Mouse (Mus musculus): ENCODE measurements around the gene Pum3.

DNA sequence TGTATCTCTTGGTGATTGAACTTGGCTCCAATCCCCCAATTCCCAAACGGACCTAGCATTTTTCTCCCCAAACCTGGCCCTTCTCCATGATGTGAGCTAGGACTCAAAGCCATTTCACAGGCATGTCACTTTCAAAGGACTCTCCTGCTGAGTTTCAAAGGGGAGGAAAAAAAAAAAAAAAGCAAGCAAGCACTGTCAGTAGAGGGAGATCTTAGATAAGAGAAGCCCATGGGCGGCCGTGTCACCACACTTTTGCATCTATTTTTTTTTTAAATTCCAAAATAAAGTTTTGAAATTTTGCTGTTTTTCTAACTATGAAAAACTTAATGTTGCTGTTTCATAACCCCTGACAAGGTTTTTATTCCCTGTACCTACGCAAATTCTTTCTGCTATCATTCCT lies 33.0 kb upstream of the Pum3 start:
- no peak for TF ChIP-seq EP300 (optimal IDR thresholded peaks at IDR 0.05)
- peak; percentile 14; the same call in 1 of the 2 replicates for TF ChIP-seq CTCF (IDR thresholded peaks at IDR 0.05; ENCODE audit: low read depth)

Measured in stomach, postnatal 0 days (tissue).